Mouse (Mus musculus) MEL (cell line): ENCODE data around the gene Dock9. TPM values are rescaled to one million over a fixed set of nuclear protein-coding genes. Genes with fewer than 3 reads are reported as not detected.

Experiments
- DNase-seq: peaks from one replicate; pipeline ENCODE4 v3.0.0; 2011; ENCODE audit warnings: low read depth, low spot score
- H3K27ac ChIP-seq: 2 replicates; pipeline ENCODE4 v1.5.1; 2012; ENCODE audit warnings: low read depth, mild to moderate bottlenecking, control low read depth, low read length, moderate library complexity; ENCODE audit not compliant: control insufficient read depth
- H3K27me3 ChIP-seq, 2 experiments: fragments of 150-350 bp in 1 of 2; sonication (generic) in 1 of 2; 2 replicates each; pipeline ENCODE4 v1.6.1; 2012; ENCODE audit warnings: low read length in 2 of 2, mild to moderate bottlenecking in 2 of 2, improper control_type of control experiment in 1 of 2, moderate library complexity in 1 of 2; ENCODE audit not compliant: insufficient read depth in 2 of 2, control insufficient read depth in 1 of 2
- H3K36me3 ChIP-seq, 2 experiments: 2 replicates each; pipeline ENCODE4 v1.6.1; 2012 to 2014; ENCODE audit warnings: low read length in 2 of 2, improper control_type of control experiment in 1 of 2, inconsistent platforms in 1 of 2, mild to moderate bottlenecking in 1 of 2; ENCODE audit not compliant: insufficient read depth in 2 of 2, control insufficient read depth in 1 of 2
- H3K4me1 ChIP-seq, 2 experiments: fragments of 150-350 bp in 1 of 2; sonication (generic) in 1 of 2; 2 replicates each; pipeline ENCODE4 v1.6.1; 2012; ENCODE audit warnings: low read length in 2 of 2, improper control_type of control experiment in 1 of 2, mild to moderate bottlenecking in 1 of 2; ENCODE audit not compliant: insufficient read depth in 2 of 2, control insufficient read depth in 1 of 2
- H3K4me3 ChIP-seq, 2 experiments: fragments of 150-350 bp in 1 of 2; sonication (generic) in 1 of 2; 2 replicates each; pipeline ENCODE4 v1.5.1; 2012; ENCODE audit warnings: low read depth in 2 of 2, low read length in 2 of 2, mild to moderate bottlenecking in 2 of 2, moderate library complexity in 2 of 2, control low read depth in 1 of 2, improper control_type of control experiment in 1 of 2; ENCODE audit not compliant: control insufficient read depth in 1 of 2, insufficient read depth in 1 of 2
- H3K79me2 ChIP-seq: 2 replicates; pipeline ENCODE4 v1.6.1; 2012; ENCODE audit warnings: mild to moderate bottlenecking, low read length, moderate library complexity; ENCODE audit not compliant: control insufficient read depth, poor library complexity, insufficient read depth
- H3K9ac ChIP-seq: 2 replicates; pipeline ENCODE4 v1.6.1; 2012; ENCODE audit warnings: low read depth, mild to moderate bottlenecking, control low read depth, low read length, moderate library complexity; ENCODE audit not compliant: control insufficient read depth, poor library complexity, severe bottlenecking
- H3K9me3 ChIP-seq: fragments of 150-350 bp; sonication (generic); replicated peaks from 2 replicates; pipeline ENCODE4 v1.6.1; 2012; ENCODE audit warnings: mild to moderate bottlenecking, low read length, improper control_type of control experiment, moderate library complexity; ENCODE audit not compliant: insufficient read depth
- ELF1 ChIP-seq: IDR thresholded peaks from 2 replicates; pipeline ENCODE4 v1.6.1; 2014; ENCODE audit warnings: low read depth, mild to moderate bottlenecking, inconsistent platforms, low read length, improper control_type of control experiment, moderate library complexity
- GABPA ChIP-seq: IDR thresholded peaks from 2 replicates; pipeline ENCODE4 v1.6.1; 2012; ENCODE audit warnings: low read depth, mild to moderate bottlenecking, inconsistent platforms, low read length, improper control_type of control experiment, moderate library complexity
- HCFC1 ChIP-seq: IDR thresholded peaks from 2 replicates; pipeline ENCODE4 v1.6.1; 2012; ENCODE audit warnings: low read depth, mild to moderate bottlenecking, inconsistent platforms, low read length, improper control_type of control experiment, moderate library complexity
- JUND ChIP-seq: IDR thresholded peaks from 2 replicates; pipeline ENCODE4 v1.6.1; 2011; ENCODE audit warnings: low read depth, mild to moderate bottlenecking, improper control_type of control experiment, low read length
- KAT2A ChIP-seq: conservative IDR thresholded peaks from 2 replicates; pipeline ENCODE4 v1.6.1; 2012; ENCODE audit warnings: low read depth, low read length, improper control_type of control experiment, inconsistent platforms
- MAFK ChIP-seq: IDR thresholded peaks from 2 replicates; pipeline ENCODE4 v1.6.1; 2011; ENCODE audit warnings: low read depth, mild to moderate bottlenecking, low read length, improper control_type of control experiment, borderline replicate concordance
- MAX ChIP-seq: IDR thresholded peaks from 2 replicates; pipeline ENCODE4 v1.6.1; 2011; ENCODE audit warnings: low read length, improper control_type of control experiment
- MAZ ChIP-seq: IDR thresholded peaks from 2 replicates; pipeline ENCODE4 v1.6.1; 2012; ENCODE audit warnings: low read depth, mild to moderate bottlenecking, inconsistent platforms, low read length, improper control_type of control experiment
- MYB ChIP-seq: IDR thresholded peaks from 2 replicates; pipeline ENCODE4 v1.6.1; 2011; ENCODE audit warnings: mild to moderate bottlenecking, low read depth, low read length, improper control_type of control experiment
- POLR2A ChIP-seq, 2 experiments: IDR thresholded peaks; 2 replicates each; pipeline ENCODE4 v1.6.1; 2011 to 2012; ENCODE audit warnings: low read length in 2 of 2, mild to moderate bottlenecking in 2 of 2, control low read depth in 1 of 2, improper control_type of control experiment in 1 of 2, low read depth in 1 of 2, moderate library complexity in 1 of 2; ENCODE audit not compliant: control insufficient read depth in 1 of 2, insufficient read depth in 1 of 2, poor library complexity in 1 of 2
- POLR2AphosphoS2 ChIP-seq: IDR thresholded peaks from 2 replicates; pipeline ENCODE4 v1.6.1; 2011; ENCODE audit warnings: low read length, improper control_type of control experiment
- POLR2AphosphoS5 ChIP-seq: IDR thresholded peaks from 2 replicates; pipeline ENCODE4 v1.6.1; 2012; ENCODE audit warnings: low read depth, borderline replicate concordance, mild to moderate bottlenecking, inconsistent platforms, low read length, moderate library complexity, mixed read lengths
- RAD21 ChIP-seq: IDR thresholded peaks from 2 replicates; pipeline ENCODE4 v1.6.1; 2011; ENCODE audit warnings: mild to moderate bottlenecking, low read depth, low read length, improper control_type of control experiment
- TCF12 ChIP-seq: IDR thresholded peaks from 2 replicates; pipeline ENCODE4 v1.6.1; 2014; ENCODE audit warnings: low read depth, mild to moderate bottlenecking, inconsistent platforms, low read length, improper control_type of control experiment, moderate library complexity
- UBTF ChIP-seq: IDR thresholded peaks from 2 replicates; pipeline ENCODE4 v1.6.1; 2012; ENCODE audit warnings: low read depth, mild to moderate bottlenecking, inconsistent platforms, low read length, improper control_type of control experiment, moderate library complexity, borderline replicate concordance; ENCODE audit not compliant: insufficient read depth
- USF2 ChIP-seq, 2 experiments: IDR thresholded peaks; 2 replicates each; pipeline ENCODE4 v1.6.1; 2011 to 2012; ENCODE audit warnings: improper control_type of control experiment in 2 of 2, low read length in 2 of 2, borderline replicate concordance in 1 of 2, inconsistent platforms in 1 of 2, low read depth in 1 of 2, mild to moderate bottlenecking in 1 of 2; ENCODE audit not compliant: insufficient read depth in 1 of 2
- ZC3H11A ChIP-seq: IDR thresholded peaks from 2 replicates; pipeline ENCODE4 v1.6.1; 2012; ENCODE audit warnings: low read depth, mild to moderate bottlenecking, inconsistent platforms, low read length, improper control_type of control experiment
- ZMIZ1 ChIP-seq: IDR thresholded peaks from 2 replicates; pipeline ENCODE4 v1.6.1; 2012; ENCODE audit warnings: low read depth, mild to moderate bottlenecking, inconsistent platforms, low read length, improper control_type of control experiment, moderate library complexity
- polyA plus RNA-seq, 2 experiments: library from polyadenylated mRNA; stranded (reverse) in 1 of 2; unstranded in 1 of 2; fragments of >175 nt in 1 of 2; fragments of >200 nt in 1 of 2; gene quantifications; 2 replicates each; pipeline versions ENCODE4 v1.2.1 to v1.2.4; 2012; ENCODE audit warnings: low replicate concordance in 2 of 2, low read depth in 1 of 2; ENCODE audit not compliant: insufficient read length in 2 of 2, insufficient read depth in 1 of 2, missing spikeins in 1 of 2
- total RNA-seq: library from RNA; depleted of rRNA; stranded (reverse); fragments of 300-350 nt; gene quantifications from 2 replicates; pipeline ENCODE4 v1.2.3, GENCODE M21; 2012

Dock9 gene
- total and polyA plus RNA-seq, 3 experiments = 6.3 to 9.4 TPM; not detected in 1

DNA sequence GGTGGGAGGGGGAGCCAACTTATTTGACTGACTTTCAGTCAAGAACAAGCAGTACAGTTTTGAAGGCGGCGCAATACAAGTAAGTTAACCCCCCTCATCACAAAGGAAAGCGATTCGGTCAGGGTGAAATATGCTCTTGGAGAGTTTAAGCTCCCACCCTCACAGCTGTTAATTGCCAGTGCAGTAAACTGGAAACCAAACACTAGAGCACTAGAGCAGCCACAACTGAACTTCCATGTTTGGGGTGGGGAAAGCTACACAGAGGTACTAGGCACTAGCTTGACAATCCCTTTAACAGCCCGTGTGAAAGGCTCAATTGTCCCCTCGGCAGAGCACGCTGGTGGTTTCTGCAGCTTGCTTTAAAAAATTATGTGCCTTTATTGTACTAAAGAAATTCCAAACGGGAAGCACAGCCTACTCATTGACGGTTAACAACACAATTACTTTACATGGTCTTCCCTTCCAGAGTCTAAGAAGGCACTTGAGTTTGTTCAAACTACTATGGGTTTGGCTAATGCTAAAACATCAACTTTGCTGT, 100.4 kb downstream of the Dock9 start:
- H3K4me3 ChIP-seq = no peak overlapping the region
- no peak overlapping the region for H3K9ac ChIP-seq
- TF ChIP-seq RAD21 (no peak), GABPA (no peak), MAZ (no peak), MAFK (no peak), ZC3H11A (no peak), HCFC1 (no peak), USF2 (IDR thresholded peaks at IDR 0.05; ENCODE audit: borderline replicate concordance in 1 of 2, insufficient read depth in 1 of 2, low read depth in 1 of 2, low read length in 2 of 2) (no peak), ZMIZ1 (no peak), KAT2A (no peak), JUND (no peak), ELF1 (no peak)
- TF ChIP-seq, all 39 proteins: peak for 0
- no peak for DNase-seq
- Histone ChIP-seq H3K27ac (no peak overlapping the region), H3K4me1 (no peaks in the 10 kb centered on the region), H3K27me3 (no peaks in the 10 kb centered on the region), H3K9me3 (no peaks in the 10 kb centered on the region), H3K36me3 (no peaks in the 10 kb centered on the region), H3K79me2 (no peaks in the 10 kb centered on the region)

DNA sequence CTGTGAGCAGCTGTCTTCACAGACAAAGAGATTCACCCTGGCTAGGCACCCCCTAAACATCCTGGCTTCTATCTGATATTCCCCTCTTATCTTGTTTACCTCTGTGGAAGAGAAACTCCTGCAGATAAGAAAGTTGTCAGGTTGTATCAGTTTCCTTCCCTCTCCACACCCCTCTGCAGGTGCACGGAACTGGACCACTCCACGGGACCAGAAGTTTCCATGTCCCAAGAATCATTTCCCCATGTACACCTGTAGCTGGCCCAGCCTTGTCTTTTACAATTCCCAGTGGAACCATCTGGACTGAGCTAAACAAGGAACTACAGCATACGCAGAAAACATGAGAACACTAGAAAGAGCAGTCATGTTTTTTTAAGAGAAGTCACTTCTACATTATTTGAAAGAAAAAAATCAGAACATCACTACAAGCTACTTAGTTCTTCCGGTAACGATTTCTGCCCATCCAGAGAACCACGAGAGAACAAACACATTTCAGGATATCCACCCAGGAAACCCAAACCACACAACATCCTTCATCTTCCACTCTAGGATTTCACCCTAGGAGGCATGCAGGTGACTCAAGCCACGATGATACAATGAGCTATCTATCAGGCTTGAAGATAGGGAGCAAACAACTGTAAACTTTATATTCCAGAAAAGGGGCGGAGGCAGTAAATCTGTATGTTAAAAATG, 101.1 kb downstream of the Dock9 start:
- TF ChIP-seq ELF1 (no peak), TCF12 (0 out of 2 replicates have a peak, but pooled peaks have one; percentile 6), UBTF (no peak), POLR2AphosphoS5 (no peak), MAX (no peak), MYB (no peak), POLR2A (IDR thresholded peaks at IDR 0.05; ENCODE audit: control insufficient read depth in 1 of 2, insufficient read depth in 1 of 2, low read depth in 1 of 2, low read length in 2 of 2, poor library complexity in 1 of 2) (no peak), MAFK (no peak), POLR2AphosphoS2 (no peak)
- no peaks in the 10 kb centered on the region for H3K4me1 ChIP-seq
- no peak overlapping the region for H3K4me3 ChIP-seq

More for the DNA sequence above, 101.1 kb downstream of the Dock9 start:
- H3K9me3 ChIP-seq = no peaks in the 10 kb centered on the region
- H3K9ac ChIP-seq = no peak overlapping the region
- H3K36me3 ChIP-seq = no peaks in the 10 kb centered on the region
- H3K27me3 ChIP-seq = no peaks in the 10 kb centered on the region
- DNase-seq = no peak
- no peak overlapping the region for H3K27ac ChIP-seq
- no peaks in the 10 kb centered on the region for H3K79me2 ChIP-seq
